Mouse (Mus musculus): ENCODE results near the gene Pik3r6. TPM values are rescaled to one million over a fixed set of nuclear protein-coding genes. Genes with fewer than 3 reads are reported as not detected.

Gene Pik3r6
- 0.36 and 0.42 TPM in 2 replicates for total RNA-seq (2012; rRNA removed)
- polyA plus RNA-seq (2012; ENCODE audit: insufficient read depth in 1 of 2, insufficient read length in 2 of 2, low read depth in 1 of 2, low replicate concordance in 2 of 2, missing spikeins in 1 of 2) = 1 to 10 TPM in 1 of 2 experiments, not detected in 1; 1.5 TPM

- Histone ChIP-seq H3K79me2 (ENCODE audit: control insufficient read depth, insufficient read depth, low read length, poor library complexity) (no peaks in the 10 kb centered on the region), H3K9ac (ENCODE audit: control insufficient read depth, low read depth, low read length, poor library complexity, severe bottlenecking) (no peak within 1 kb of the TSS), H3K27me3 (ENCODE audit: control insufficient read depth in 1 of 2, insufficient read depth in 2 of 2, low read length in 2 of 2) (no peaks in the 10 kb centered on the region), H3K27ac (ENCODE audit: control insufficient read depth, low read depth, low read length) (peak within 1 kb of the TSS; percentile 1; the same call in 1 of the 2 replicates), H3K4me1 (ENCODE audit: control insufficient read depth in 1 of 2, insufficient read depth in 2 of 2, low read length in 2 of 2) (peaks cover 28 to 39% of the 10 kb centered on the region in 2 experiments), H3K4me3 (ENCODE audit: control insufficient read depth in 1 of 2, insufficient read depth in 1 of 2, low read depth in 2 of 2, low read length in 2 of 2) (no peak within 1 kb of the TSS), H3K9me3 (replicated peaks; ENCODE audit: insufficient read depth, low read length) (no peaks in the 10 kb centered on the region), H3K36me3 (ENCODE audit: control insufficient read depth in 1 of 2, insufficient read depth in 2 of 2, low read length in 2 of 2) (peaks cover 0 to 25% of the 10 kb centered on the region in 2 experiments; a peak in 2 of 4 replicates)
- DNase-seq (ENCODE audit: low read depth, low spot score) = peak; percentile 41
- TF ChIP-seq ZNF384 (IDR thresholded peaks at IDR 0.05; ENCODE audit: low read depth, low read length) (peak; percentile 94), ZKSCAN1 (IDR thresholded peaks at IDR 0.05; ENCODE audit: low read depth, low read length) (0 out of 2 replicates have a peak, but pooled peaks have one; percentile 38), USF2 (IDR thresholded peaks at IDR 0.05; ENCODE audit: borderline replicate concordance in 1 of 2, insufficient read depth in 1 of 2, low read depth in 1 of 2, low read length in 2 of 2) (no peak)
Observed at GRCm38 (mm10) chr11:68502902-68503629, at the start of gene Pik3r6. Gene Pik3r6, plus strand, starts transcription at chr11:68503019.

- Histone ChIP-seq H3K4me1 (ENCODE audit: control insufficient read depth in 1 of 2, insufficient read depth in 2 of 2, low read length in 2 of 2) (peaks cover 0 to 5% of the 10 kb centered on the region in 2 experiments; a peak in 1 of 4 replicates), H3K36me3 (ENCODE audit: control insufficient read depth in 1 of 2, insufficient read depth in 2 of 2, low read length in 2 of 2) (no peaks in the 10 kb centered on the region), H3K4me3 (ENCODE audit: control insufficient read depth in 1 of 2, insufficient read depth in 1 of 2, low read depth in 2 of 2, low read length in 2 of 2) (no peak overlapping the region), H3K79me2 (ENCODE audit: control insufficient read depth, insufficient read depth, low read length, poor library complexity) (no peaks in the 10 kb centered on the region), H3K27ac (ENCODE audit: control insufficient read depth, low read depth, low read length) (no peak overlapping the region), H3K9ac (ENCODE audit: control insufficient read depth, low read depth, low read length, poor library complexity, severe bottlenecking) (no peak overlapping the region), H3K9me3 (replicated peaks; ENCODE audit: insufficient read depth, low read length) (no peaks in the 10 kb centered on the region), H3K27me3 (ENCODE audit: control insufficient read depth in 1 of 2, insufficient read depth in 2 of 2, low read length in 2 of 2) (no peaks in the 10 kb centered on the region)
- DNase-seq (ENCODE audit: low read depth, low spot score) = no peak
- no peak for TF ChIP-seq POLR2A (IDR thresholded peaks at IDR 0.05; ENCODE audit: control insufficient read depth in 1 of 2, insufficient read depth in 1 of 2, low read depth in 1 of 2, low read length in 2 of 2, poor library complexity in 1 of 2)
- TF ChIP-seq TBP (IDR thresholded peaks at IDR 0.05; ENCODE audit: low read depth, low read length) = no peak
- TF ChIP-seq MYB (IDR thresholded peaks at IDR 0.05; ENCODE audit: low read depth, low read length) = no peak
Observed at GRCm38 (mm10) chr11:68453301-68453700, 49.5 kb upstream of the Pik3r6 start.

GRCm38 (mm10) chr11:68458086-68458485 is 44.7 kb upstream of the Pik3r6 start:
- no peak overlapping the region for H3K27ac ChIP-seq (ENCODE audit: control insufficient read depth, low read depth, low read length)

More at GRCm38 (mm10) chr11:68458086-68458485, 44.7 kb upstream of the Pik3r6 start:
- Histone ChIP-seq H3K4me1 (ENCODE audit: control insufficient read depth in 1 of 2, insufficient read depth in 2 of 2, low read length in 2 of 2) (peaks cover 0 to 5% of the 10 kb centered on the region in 2 experiments; a peak in 1 of 4 replicates), H3K9ac (ENCODE audit: control insufficient read depth, low read depth, low read length, poor library complexity, severe bottlenecking) (no peak overlapping the region), H3K36me3 (ENCODE audit: control insufficient read depth in 1 of 2, insufficient read depth in 2 of 2, low read length in 2 of 2) (no peaks in the 10 kb centered on the region), H3K9me3 (replicated peaks; ENCODE audit: insufficient read depth, low read length) (no peaks in the 10 kb centered on the region), H3K4me3 (ENCODE audit: control insufficient read depth in 1 of 2, insufficient read depth in 1 of 2, low read depth in 2 of 2, low read length in 2 of 2) (no peak overlapping the region), H3K79me2 (ENCODE audit: control insufficient read depth, insufficient read depth, low read length, poor library complexity) (no peaks in the 10 kb centered on the region), H3K27me3 (ENCODE audit: control insufficient read depth in 1 of 2, insufficient read depth in 2 of 2, low read length in 2 of 2) (no peaks in the 10 kb centered on the region)
- TF ChIP-seq EP300 (IDR thresholded peaks at IDR 0.05; ENCODE audit: low read depth in 1 of 2, low read length in 2 of 2) (0 out of 4 replicates have a peak, but pooled peaks of 1 of the 2 experiments have one; percentile 27), UBTF (IDR thresholded peaks at IDR 0.05; ENCODE audit: borderline replicate concordance, insufficient read depth, low read depth, low read length) (no peak)
- peak; percentile 21 for DNase-seq (ENCODE audit: low read depth, low spot score)
